Mouse (Mus musculus): ENCODE measurements around the gene Sec22c. TPM values are rescaled to one million over a fixed set of nuclear protein-coding genes. Genes with fewer than 3 reads are reported as not detected.

The Sec22c gene
- polyA plus RNA-seq, 1 experiment = 11.2 TPM

DNA sequence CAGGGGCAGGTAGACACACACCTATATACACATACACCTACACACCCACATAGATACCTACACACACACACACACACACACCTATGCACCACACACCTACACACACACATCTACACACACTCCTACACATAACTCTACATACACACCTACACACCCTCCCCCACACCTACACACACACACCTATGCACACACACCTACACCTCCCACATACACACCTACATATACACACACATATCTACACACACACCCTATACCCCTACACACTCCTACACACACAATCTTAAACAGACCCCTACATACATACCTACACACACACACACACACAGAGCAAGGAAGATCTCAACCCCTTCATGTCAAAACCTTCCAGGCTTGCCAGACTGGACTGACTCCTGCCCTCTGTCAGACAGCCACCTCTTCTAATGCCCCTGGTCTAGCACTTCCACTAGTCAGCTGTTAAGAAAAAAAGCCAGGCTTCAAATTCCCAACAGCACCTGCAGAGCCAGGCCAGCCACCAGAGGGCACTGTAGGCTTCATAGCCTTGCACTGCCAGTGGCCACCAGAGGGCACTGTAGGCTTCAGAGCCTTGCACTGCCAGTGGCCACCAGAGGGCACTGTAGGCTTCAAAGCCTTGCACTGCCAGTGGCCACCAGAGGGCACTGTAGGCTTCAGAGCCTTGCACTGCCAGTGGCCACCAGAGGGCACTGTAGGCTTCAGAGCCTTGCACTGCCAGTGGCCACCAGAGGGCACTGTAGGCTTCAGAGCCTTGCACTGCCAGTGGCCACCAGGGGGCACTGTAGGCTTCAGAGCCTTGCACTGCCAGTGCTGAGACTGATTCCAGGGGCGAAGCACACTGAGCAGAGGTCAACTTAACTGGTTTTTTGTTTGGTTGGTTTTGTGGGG is 7.9 kb downstream of the Sec22c start:
- H3K27ac ChIP-seq (ENCODE audit: insufficient read depth, low read length) = no peak overlapping the region
- TF ChIP-seq POLR2A (IDR thresholded peaks at IDR 0.05; ENCODE audit: low read depth, low read length) (0 out of 2 replicates have a peak, but pooled peaks have one; percentile 23), CTCF (IDR thresholded peaks at IDR 0.05; ENCODE audit: borderline replicate concordance, insufficient read depth, low read length) (peak; percentile 65)
- no peak overlapping the region for H3K4me3 ChIP-seq (ENCODE audit: insufficient read depth, low read length)
- H3K4me1 ChIP-seq (ENCODE audit: control insufficient read depth, insufficient read depth, low read length) = no peaks in the 10 kb centered on the region

DNA sequence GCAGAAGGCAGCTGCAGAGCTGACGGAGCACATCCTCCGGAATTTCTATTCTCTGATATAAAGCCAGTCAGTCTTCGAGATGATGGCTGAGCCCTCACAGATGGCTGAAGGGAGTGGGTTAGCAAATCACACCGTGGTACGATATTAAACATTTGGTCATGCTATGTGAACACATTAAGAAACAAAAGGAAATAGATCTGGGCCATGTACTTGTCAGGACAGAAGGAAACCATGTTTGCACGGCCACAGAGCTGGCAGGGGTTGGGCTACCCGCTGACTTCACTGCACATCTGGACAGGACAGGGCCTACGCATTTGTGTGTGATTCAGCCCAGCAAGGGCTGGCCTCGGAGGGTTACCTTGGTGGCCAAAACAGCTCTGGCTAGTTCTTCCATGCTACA is 8.7 kb downstream of the Sec22c start:
- TF ChIP-seq POLR2A (IDR thresholded peaks at IDR 0.05; ENCODE audit: low read depth, low read length) (no peak), CTCF (IDR thresholded peaks at IDR 0.05; ENCODE audit: borderline replicate concordance, insufficient read depth, low read length) (no peak)
- Histone ChIP-seq H3K27ac (ENCODE audit: insufficient read depth, low read length) (no peak overlapping the region), H3K4me1 (ENCODE audit: control insufficient read depth, insufficient read depth, low read length) (no peaks in the 10 kb centered on the region), H3K4me3 (ENCODE audit: insufficient read depth, low read length) (no peak overlapping the region)

DNA sequence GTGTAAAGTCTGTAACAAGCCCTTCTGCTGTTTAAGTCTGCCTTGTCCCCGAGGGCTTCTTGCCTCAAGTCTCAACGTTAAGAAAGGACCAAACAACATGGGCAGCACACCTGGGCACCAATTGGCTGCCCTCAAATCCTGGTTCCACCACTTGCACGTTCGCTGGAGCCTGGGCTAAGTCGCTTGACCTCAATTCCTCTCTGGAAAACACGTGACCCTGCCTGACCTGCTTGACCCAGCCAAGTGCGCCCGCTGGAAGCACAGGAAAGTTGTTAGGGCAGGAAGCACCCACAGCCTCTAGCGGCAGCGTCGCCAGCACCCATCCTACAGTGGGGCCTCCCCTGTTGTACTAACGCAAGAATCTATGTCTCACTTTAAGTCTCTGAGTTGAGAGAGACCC is 10.6 kb downstream of the Sec22c start:
- Histone ChIP-seq H3K27ac (ENCODE audit: insufficient read depth, low read length) (no peak overlapping the region), H3K4me1 (ENCODE audit: control insufficient read depth, insufficient read depth, low read length) (no peaks in the 10 kb centered on the region), H3K4me3 (ENCODE audit: insufficient read depth, low read length) (no peak overlapping the region)
- TF ChIP-seq CTCF (IDR thresholded peaks at IDR 0.05; ENCODE audit: borderline replicate concordance, insufficient read depth, low read length) (no peak), POLR2A (IDR thresholded peaks at IDR 0.05; ENCODE audit: low read depth, low read length) (no peak)

DNA sequence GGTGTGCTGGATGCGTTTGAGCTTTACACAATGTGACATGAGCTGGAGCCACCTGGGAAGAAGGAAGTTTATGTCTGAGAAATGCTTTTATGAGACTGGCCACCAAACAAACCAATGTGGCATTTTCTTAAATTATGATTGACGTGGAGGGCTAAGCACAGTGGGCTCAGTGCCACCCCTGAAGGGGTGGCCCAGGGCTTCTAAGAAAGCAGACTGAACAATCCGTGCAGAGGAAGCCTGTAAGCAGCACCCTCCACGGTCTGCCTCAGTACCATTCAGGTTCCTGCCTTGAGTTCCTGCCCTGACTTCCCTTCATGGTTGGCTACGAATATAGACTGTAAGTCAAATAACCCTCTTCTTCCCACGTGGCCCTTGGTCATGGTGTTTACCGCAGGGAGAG is 14.6 kb downstream of the Sec22c start:
- H3K27ac ChIP-seq (ENCODE audit: insufficient read depth, low read length) = no peak overlapping the region
- no peak overlapping the region for H3K4me3 ChIP-seq (ENCODE audit: insufficient read depth, low read length)

DNA sequence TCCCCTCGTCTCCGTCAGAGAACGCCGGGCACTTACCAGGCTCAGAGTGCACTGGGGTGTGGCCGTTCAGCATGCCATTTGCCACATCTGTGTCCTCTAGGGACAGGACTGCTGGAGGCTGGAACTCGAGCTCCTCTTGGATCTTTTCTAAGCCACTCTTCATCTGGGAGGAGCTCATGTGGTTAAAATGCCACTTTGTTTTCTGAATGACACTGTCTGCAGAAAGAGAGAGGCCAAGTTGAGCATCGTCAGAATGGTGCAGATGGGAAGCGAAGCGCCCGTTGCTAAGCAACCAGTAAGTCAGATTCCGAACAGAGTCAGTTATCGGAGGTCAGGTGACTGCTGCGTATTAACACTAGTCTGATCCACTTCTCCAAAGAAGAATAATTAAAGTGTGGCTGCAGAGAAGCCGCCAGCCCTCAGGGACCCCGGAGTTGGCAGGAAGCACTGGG is 15.1 kb downstream of the Sec22c start:
- Histone ChIP-seq H3K27ac (ENCODE audit: insufficient read depth, low read length) (no peak overlapping the region), H3K4me3 (ENCODE audit: insufficient read depth, low read length) (no peak overlapping the region), H3K4me1 (ENCODE audit: control insufficient read depth, insufficient read depth, low read length) (no peaks in the 10 kb centered on the region)
- TF ChIP-seq CTCF (IDR thresholded peaks at IDR 0.05; ENCODE audit: borderline replicate concordance, insufficient read depth, low read length) (no peak), POLR2A (IDR thresholded peaks at IDR 0.05; ENCODE audit: low read depth, low read length) (no peak)

More for the DNA sequence above, 14.6 kb downstream of the Sec22c start:
- TF ChIP-seq CTCF (IDR thresholded peaks at IDR 0.05; ENCODE audit: borderline replicate concordance, insufficient read depth, low read length) (no peak), POLR2A (IDR thresholded peaks at IDR 0.05; ENCODE audit: low read depth, low read length) (no peak)
- H3K4me1 ChIP-seq (ENCODE audit: control insufficient read depth, insufficient read depth, low read length) = no peaks in the 10 kb centered on the region

DNA sequence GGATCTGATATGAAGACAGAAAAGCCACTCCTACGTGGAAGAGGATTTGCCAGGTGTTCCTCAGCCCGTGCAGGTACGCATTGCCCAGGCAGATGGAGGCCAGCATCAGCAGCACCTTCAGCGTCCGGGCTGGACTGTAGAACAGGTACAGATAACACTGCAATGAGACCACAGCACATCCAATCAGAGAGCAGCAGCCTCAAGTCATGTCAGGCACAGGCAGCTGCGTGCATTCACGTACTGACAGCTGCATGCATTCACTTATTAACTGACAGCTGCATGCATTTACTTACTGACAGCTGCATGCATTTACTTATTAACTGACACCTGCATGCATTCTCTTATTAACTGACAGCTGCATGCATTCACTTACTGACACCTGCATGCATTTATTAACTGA is 20.6 kb downstream of the Sec22c start:
- Histone ChIP-seq H3K4me3 (ENCODE audit: insufficient read depth, low read length) (no peak overlapping the region), H3K4me1 (ENCODE audit: control insufficient read depth, insufficient read depth, low read length) (no peaks in the 10 kb centered on the region), H3K27ac (ENCODE audit: insufficient read depth, low read length) (no peak overlapping the region)
- TF ChIP-seq CTCF (IDR thresholded peaks at IDR 0.05; ENCODE audit: borderline replicate concordance, insufficient read depth, low read length) (no peak), POLR2A (IDR thresholded peaks at IDR 0.05; ENCODE audit: low read depth, low read length) (no peak)

DNA sequence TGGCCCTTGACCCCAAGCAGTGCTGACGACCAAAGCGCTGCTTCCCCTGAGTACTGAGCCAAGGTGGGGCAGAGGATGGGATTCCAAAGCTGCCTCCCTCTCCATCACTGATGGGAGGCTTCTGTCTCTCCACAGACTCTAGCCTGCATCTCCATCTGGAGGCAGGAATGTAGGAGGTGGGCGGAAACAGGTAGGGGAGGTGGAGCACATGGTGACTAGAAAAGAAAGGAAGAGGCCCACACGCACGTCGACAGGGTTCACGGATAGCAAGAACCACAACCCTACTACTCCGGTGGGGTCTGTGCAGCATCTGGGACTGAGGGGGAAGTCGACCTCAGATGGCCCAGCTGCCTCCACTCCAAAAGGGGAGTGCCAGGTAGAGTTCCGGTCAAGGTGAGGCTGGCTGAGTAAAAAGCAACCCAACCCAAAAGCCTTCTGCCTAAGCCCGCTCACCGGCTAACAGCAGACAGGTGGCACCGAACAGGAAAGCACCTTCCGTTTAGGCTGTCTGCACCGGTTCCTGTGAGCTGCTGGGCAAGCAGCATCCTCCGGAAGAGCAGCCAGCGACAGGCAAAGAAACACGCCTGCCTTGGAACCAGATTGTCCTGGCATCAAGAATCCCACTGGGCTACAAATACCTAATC is 23.1 kb downstream of the Sec22c start:
- TF ChIP-seq POLR2A (IDR thresholded peaks at IDR 0.05; ENCODE audit: low read depth, low read length) (no peak), CTCF (IDR thresholded peaks at IDR 0.05; ENCODE audit: borderline replicate concordance, insufficient read depth, low read length) (no peak)
- H3K27ac ChIP-seq (ENCODE audit: insufficient read depth, low read length) = no peak overlapping the region
- no peak overlapping the region for H3K4me3 ChIP-seq (ENCODE audit: insufficient read depth, low read length)
- H3K4me1 ChIP-seq (ENCODE audit: control insufficient read depth, insufficient read depth, low read length) = no peaks in the 10 kb centered on the region

DNA sequence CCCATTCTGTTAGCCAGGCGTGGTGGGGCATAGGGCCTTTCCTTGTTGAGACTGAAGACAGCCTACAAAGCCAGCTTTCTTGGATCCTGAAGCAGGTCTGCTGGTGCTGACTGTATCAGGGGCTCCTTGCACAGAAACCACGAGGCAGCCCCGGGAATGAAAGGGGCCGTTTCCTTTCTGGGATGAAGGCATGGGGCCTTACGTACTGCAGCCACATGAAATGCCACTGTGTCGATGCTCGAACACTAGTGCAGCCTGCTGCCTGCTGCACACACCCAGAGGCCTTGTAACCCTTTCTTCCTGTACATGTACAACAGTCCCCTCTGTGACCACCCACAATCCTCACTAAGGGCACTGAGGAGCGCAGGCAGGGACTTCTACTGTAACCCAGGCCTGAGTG is 24.1 kb downstream of the Sec22c start:
- TF ChIP-seq POLR2A (IDR thresholded peaks at IDR 0.05; ENCODE audit: low read depth, low read length) (no peak), CTCF (IDR thresholded peaks at IDR 0.05; ENCODE audit: borderline replicate concordance, insufficient read depth, low read length) (no peak)
- H3K4me3 ChIP-seq (ENCODE audit: insufficient read depth, low read length) = no peak overlapping the region
- H3K27ac ChIP-seq (ENCODE audit: insufficient read depth, low read length) = no peak overlapping the region
- no peaks in the 10 kb centered on the region for H3K4me1 ChIP-seq (ENCODE audit: control insufficient read depth, insufficient read depth, low read length)

DNA sequence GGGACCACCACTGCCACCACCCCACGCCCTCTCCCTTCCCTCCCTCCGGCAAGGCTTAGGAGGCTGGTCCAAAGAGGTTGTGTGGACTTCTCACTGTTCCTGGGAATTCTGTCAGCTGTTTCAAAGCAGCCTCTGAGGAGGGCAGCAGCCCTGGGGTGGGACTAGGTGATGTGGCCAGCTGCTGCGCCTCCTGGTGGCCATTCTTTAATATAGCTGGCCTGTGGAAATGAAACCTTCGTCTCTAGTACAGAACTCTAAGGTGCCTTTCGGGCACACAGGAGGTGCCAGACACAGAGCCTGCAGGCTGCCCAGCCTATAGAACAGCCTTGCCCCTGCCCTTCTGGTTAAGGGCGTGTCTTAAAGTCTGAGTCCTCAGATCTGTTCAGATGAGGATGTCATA is 25.7 kb downstream of the Sec22c start:
- Histone ChIP-seq H3K4me3 (ENCODE audit: insufficient read depth, low read length) (no peak overlapping the region), H3K27ac (ENCODE audit: insufficient read depth, low read length) (no peak overlapping the region), H3K4me1 (ENCODE audit: control insufficient read depth, insufficient read depth, low read length) (no peaks in the 10 kb centered on the region)
- TF ChIP-seq POLR2A (IDR thresholded peaks at IDR 0.05; ENCODE audit: low read depth, low read length) = no peak
- TF ChIP-seq CTCF (IDR thresholded peaks at IDR 0.05; ENCODE audit: borderline replicate concordance, insufficient read depth, low read length) = peak; percentile 55

DNA sequence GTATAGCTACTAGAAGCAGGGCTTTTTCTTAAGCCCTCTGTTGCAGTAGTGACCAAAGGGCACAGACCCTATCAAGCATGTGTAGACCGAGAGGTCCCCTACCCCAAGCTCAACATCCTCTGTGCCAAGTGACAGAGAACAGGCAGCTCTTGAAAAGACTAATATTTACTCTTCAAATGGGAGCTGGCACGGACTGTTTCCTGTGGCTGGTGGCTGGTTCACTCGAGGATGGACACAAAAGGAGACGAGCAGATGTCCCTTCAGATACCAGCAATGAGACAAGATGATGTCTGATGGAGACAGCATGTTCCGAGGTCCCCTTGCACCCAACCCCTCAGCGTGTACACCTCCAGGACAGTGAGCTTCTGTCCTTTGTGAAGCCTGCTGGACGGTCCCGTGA is 27.8 kb downstream of the Sec22c start:
- Histone ChIP-seq H3K4me3 (ENCODE audit: insufficient read depth, low read length) (no peak overlapping the region), H3K4me1 (ENCODE audit: control insufficient read depth, insufficient read depth, low read length) (no peaks in the 10 kb centered on the region), H3K27ac (ENCODE audit: insufficient read depth, low read length) (no peak overlapping the region)
- TF ChIP-seq CTCF (IDR thresholded peaks at IDR 0.05; ENCODE audit: borderline replicate concordance, insufficient read depth, low read length) (no peak), POLR2A (IDR thresholded peaks at IDR 0.05; ENCODE audit: low read depth, low read length) (no peak)
